Mouse (Mus musculus) bone marrow macrophage, adult 2 months (primary cell): Measurements from ENCODE around the gene Fbxw4. TPM values are rescaled to one million over a fixed set of nuclear protein-coding genes. Genes with fewer than 3 reads are reported as not detected.
"Not testable (repeated sequence)": the region's sequence is repeated elsewhere in the genome, so short reads cannot be mapped to it uniquely, and the experiment has no call there.

Experiments used
- H3K27ac ChIP-seq: 2 replicates; pipeline ENCODE4 v1.5.1; 2012; ENCODE audit warnings: low read depth, low read length; ENCODE audit not compliant: insufficient read depth
- H3K4me1 ChIP-seq: 2 replicates; pipeline ENCODE4 v1.6.1; 2012; ENCODE audit warnings: low read length; ENCODE audit not compliant: control insufficient read depth, insufficient read depth
- H3K4me3 ChIP-seq: 2 replicates; pipeline ENCODE4 v1.5.1; 2012; ENCODE audit warnings: mild to moderate bottlenecking, low read length, moderate library complexity; ENCODE audit not compliant: insufficient read depth
- CTCF ChIP-seq: IDR thresholded peaks from 2 replicates; pipeline ENCODE4 v1.5.1; 2012; ENCODE audit warnings: low read depth, mild to moderate bottlenecking, low read length, moderate library complexity
- POLR2A ChIP-seq: IDR thresholded peaks from 2 replicates; pipeline ENCODE4 v1.6.1; 2012; ENCODE audit warnings: mild to moderate bottlenecking, low read depth, low read length, borderline replicate concordance
- polyA plus RNA-seq: library from polyadenylated mRNA; stranded (reverse); fragments of >200 nt; gene quantifications from 2 replicates; pipeline ENCODE4 v1.2.4, GENCODE M21; 2012; ENCODE audit not compliant: missing spikeins, insufficient read depth, insufficient read length

The Fbxw4 gene
- polyA plus RNA-seq, 1 experiment = 50.3 TPM

DNA sequence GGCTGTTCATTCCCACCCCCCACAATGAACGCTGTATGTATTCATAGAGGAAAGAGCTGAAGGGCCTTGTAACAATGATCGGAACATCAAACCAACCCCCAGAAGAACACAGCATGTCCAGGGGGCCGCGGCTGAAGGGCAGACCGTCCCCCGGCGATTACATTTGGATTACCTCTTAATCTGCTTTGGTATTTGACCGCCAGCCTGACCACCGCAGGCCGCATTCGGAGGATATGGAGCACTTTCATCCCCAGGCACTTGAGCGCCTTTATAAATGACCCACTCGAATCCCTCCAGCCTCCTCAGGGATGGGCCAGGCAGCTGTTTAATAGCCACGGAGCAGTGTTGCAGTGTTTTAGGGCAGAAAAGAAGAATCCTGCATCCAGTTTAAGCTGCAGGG lies 92.7 kb downstream of the Fbxw4 start:
- TF ChIP-seq POLR2A (no peak), CTCF (no peak)
- Histone ChIP-seq H3K27ac (no peak overlapping the region), H3K4me3 (no peak overlapping the region), H3K4me1 (peaks cover 12% of the 10 kb centered on the region)

DNA sequence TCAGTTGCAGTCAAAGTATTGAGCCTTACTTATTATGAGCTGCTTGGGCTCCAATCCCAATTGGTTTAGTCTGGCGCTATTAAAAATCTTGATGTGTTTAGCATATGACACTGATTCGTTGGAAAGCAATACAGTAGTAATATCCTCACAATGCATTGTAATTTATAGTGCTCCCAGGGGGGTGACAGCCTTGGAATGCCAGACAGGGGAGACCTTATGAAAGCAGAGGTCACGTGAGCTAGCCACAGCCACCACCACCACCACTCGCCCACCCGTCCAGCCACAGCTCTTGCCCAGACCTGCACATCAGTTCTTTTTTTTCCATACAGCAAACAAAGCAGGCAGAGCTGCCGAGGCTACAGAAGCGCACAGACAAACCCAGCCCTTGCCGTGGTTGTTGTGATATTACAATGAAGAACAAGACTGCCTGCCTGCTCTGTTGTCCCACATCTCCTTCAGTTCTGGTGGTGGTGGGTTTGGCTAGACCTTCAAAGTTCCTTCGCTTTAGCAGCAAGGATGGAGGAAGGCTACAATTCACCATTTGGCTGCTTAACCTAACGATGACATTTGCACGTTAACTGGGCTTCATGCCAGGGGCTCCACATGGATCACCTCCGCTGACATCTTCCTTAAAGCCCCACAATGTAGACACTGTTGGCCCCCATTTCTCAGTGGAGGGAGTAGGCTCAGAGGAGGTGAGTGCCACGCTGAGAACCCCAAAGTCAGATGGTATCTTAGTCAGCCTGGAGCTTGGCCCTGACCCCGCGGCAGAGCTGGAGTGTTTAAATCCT lies 94.0 kb downstream of the Fbxw4 start:
- H3K4me1 ChIP-seq = peaks cover 21% of the 10 kb centered on the region
- H3K4me3 ChIP-seq = no peak overlapping the region
- no peak overlapping the region for H3K27ac ChIP-seq
- TF ChIP-seq POLR2A = no peak
- no peak for TF ChIP-seq CTCF

DNA sequence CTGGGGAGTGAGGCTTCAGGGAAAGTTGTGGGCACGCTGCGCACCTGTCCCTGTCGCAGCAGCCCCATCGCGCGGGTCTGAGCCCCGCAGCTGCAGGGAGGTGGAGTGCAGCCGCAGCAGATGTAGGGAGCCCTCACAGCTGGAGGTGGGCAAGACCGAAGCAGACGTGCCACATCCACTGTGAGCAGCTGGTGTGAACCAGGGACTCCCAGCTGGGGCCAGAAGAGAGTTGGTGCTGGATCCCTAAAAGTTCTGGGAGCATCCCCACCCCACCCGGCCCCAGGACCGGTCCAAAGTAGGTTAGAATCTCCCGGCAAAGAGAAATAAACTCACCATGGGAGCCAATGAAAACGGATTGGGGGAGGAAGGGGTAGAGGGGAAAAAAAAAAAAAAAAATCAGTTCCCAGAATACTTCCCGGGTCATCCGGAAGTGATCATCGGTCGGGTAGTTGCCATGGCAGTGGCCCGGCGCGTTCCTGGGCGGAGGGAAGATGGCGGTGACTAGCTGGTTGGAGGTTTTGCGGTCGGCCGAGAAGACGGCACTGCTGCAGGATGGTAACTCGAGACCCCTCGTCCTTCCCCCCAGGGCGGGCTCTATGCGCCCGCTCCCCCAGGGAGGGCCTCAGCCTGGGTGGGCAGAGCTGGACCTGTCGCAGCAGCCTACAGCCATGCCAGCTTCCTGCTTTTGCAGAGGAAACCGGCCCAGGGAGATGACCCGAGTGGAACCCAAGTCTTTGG lies 99.8 kb downstream of the Fbxw4 start, which contains the start of the genes Poll and Gm17018:
Poll (minus strand) TSS at position 379 of the 738 bp plus-strand sequence.
Gm17018 (plus strand) TSS at position 463 of the 738 bp plus-strand sequence.
- TF ChIP-seq CTCF (no peak), POLR2A (no peak)
- H3K4me3 ChIP-seq = peak within 1 kb of the TSS; percentile 82
- H3K4me1 ChIP-seq = peaks cover 28% of the 10 kb centered on the region
- H3K27ac ChIP-seq = peak within 1 kb of the TSS; percentile 52

DNA sequence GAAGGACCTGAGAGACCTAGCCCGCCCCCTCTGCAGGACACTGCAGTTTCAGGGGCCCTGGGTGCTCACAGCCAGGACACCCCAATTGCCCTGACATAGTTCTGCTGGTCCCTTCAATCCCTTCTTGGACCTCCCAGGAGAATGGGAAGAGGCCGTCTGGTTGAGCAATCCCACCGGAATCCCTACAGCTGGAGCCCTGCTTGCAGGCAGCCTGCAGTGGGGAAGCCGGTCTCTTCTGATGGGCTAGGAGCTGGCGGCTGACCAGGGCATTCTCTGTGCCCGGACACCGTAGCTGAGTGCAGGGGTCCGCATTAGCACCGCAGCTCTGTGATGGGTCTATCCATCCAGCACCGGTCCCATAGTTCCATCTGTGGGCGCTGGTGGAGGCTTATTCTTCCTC lies 106.0 kb downstream of the Fbxw4 start:
- Histone ChIP-seq H3K4me3 (no peak overlapping the region), H3K27ac (no peak overlapping the region), H3K4me1 (peaks cover 13% of the 10 kb centered on the region)
- TF ChIP-seq POLR2A (no peak), CTCF (no peak)

DNA sequence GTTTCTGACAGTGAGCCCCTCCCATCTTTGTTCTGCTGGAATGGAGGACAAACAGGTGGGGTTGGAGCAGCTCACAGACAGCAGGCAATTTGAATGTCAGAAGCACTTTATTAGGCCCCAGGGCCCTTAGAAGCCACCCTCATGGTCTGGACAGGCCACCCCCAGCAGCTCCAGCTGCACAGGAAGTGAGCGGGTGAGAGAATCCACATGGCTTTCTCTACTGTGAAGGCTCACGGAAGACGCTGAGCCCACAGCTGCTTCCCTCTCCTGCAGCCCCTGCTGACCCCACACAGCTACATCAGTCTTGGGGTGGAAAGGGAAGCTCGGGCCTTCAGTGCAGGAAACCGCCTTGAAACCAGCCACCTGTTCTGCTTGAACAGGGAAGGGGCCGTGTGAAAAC lies 107.9 kb downstream of the Fbxw4 start:
- TF ChIP-seq CTCF (no peak), POLR2A (no peak)
- Histone ChIP-seq H3K27ac (no peak overlapping the region), H3K4me3 (no peak overlapping the region), H3K4me1 (peaks cover 13% of the 10 kb centered on the region)

DNA sequence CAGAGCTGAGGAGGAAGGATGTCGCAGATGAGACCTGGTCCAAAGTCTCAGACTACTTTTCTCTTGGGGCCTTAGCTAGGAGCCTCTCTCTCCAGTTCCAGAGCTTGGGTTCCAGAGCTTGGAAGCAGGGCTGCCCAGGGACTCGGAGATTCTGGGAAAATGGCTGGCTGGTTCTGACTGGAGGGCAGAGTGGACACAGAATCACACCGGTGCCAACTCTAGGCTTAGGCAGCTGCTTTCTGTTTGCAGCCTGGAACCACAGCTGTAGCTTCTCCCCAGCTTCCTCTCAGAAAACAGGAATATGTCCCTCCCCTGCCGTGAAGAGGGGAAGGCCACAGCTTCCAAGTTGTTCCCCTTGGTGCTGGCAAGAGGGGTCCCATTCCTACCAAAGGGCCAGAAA lies 110.2 kb downstream of the Fbxw4 start:
- TF ChIP-seq CTCF (no peak), POLR2A (no peak)
- Histone ChIP-seq H3K4me3 (no peak overlapping the region), H3K4me1 (peaks cover 13% of the 10 kb centered on the region), H3K27ac (peak overlapping the region; percentile 27; the same call in 1 of the 2 replicates)

DNA sequence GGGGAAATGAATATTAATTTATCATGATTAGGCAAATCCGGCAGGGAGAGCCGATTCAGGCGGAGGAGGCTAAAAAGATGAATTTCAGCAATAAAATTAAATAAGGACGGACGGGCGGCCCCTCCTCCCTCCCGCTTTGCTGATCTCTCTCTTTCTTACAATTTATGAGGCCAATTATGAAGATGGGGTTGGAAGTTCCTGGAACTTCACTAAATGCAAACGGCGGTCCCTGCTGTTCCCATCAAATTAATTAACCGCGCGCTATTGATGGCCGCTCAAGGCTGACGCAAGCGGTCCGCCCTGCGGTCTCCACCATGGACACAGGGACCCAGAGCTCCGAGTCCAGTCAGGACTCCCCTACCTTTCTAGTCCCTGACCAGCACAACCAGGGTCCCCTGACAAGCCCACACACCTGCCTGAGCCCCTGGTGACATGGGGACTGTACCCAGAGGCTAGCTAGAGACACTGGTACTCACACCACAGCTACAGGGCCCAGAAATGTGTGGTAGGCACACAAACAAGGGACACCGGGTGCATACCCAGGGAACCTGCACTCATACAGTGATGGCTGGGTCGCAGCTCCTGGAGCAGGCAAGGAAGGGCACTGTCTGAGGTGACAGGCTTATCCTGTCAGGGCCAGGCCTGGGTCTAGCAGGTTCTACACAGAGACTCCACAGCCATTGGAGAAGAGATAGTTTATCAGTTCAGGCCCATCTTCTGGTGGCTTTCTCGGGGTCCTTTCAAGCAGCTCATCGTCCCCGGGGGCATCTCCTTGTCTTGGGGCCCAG lies 110.8 kb downstream of the Fbxw4 start:
- H3K4me3 ChIP-seq = no peak overlapping the region
- no peak for TF ChIP-seq CTCF
- no peak for TF ChIP-seq POLR2A
- H3K4me1 ChIP-seq = peaks cover 13% of the 10 kb centered on the region
- 0 out of 2 replicates have a peak overlapping the region, but pooled peaks have one; percentile 27 for H3K27ac ChIP-seq

DNA sequence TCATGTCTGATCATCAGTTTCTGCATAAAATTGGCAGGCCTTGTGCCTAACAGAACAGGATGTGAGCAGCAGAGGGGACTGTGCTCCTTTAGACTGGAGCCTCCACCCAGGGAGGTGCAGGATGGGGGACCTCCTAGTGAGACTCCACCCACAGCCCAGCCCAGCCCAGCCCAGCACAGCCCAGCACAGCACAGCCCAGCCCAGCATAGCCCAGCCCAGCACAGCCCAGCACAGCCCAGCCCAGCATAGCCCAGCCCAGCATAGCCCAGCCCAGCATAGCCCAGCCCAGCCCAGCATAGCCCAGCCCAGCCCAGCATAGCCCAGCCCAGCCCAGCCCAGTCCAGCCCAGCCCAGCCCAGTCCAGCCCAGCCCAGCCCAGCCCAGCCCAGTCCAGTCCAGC lies 111.9 kb downstream of the Fbxw4 start:
- peaks cover 13% of the 10 kb centered on the region for H3K4me1 ChIP-seq
- not testable (repeated sequence) for H3K27ac ChIP-seq

DNA sequence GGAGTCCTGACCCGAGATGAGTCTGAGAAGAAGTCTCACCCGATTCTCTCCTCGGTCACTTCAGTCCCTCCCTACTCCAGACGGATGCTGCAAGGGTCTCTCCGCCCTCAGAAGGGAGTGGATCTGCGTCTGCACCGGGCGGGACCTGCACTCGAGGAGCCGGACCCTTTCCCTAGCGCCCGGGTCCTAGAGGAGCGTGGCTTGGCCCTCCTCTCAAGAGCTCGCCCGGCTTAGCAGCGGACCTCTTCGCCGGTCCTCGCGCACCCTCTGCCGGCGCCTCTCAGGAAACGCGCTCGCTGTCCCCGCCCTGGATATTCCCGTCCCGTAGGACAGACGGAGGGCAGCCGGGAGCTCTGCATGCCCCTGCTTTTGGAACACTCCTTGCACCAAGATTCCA lies 115.2 kb downstream of the Fbxw4 start:
- Histone ChIP-seq H3K4me1 (peaks cover 10% of the 10 kb centered on the region), H3K4me3 (peak overlapping the region; percentile 71), H3K27ac (no peak overlapping the region)
- TF ChIP-seq POLR2A (no peak), CTCF (peak; percentile 21; the same call in 1 of the 2 replicates)

More for the DNA sequence above, 111.9 kb downstream of the Fbxw4 start:
- not testable (repeated sequence) for H3K4me3 ChIP-seq
